Mouse (Mus musculus) layer of hippocampus, postnatal 14 days (tissue): Measurements from ENCODE around the gene Vnn1. TPM values are rescaled to one million over a fixed set of nuclear protein-coding genes. Genes with fewer than 3 reads are reported as not detected.

Experiments used
- DNase-seq, 2 experiments: peaks; one replicate each; pipeline ENCODE4 v3.0.0; 2021 to 2022; ENCODE audit warnings: low spot score in 2 of 2, mixed read lengths in 1 of 2
- long read RNA-seq, 2 experiments: library from polyadenylated mRNA; stranded (forward); transcript quantifications; one replicate each; pipeline ENCODE4 v2.0.0; 2021
- total RNA-seq, 2 experiments: library from RNA; stranded (reverse); gene quantifications; 2 replicates each; pipeline ENCODE4 v1.2.3; 2021

Vnn1 gene
- total RNA-seq: under 1 TPM; 0.14 to 0.25 TPM
- long read RNA-seq, experiment 1: 0 reads
- long read RNA-seq, experiment 2, partial matches to known transcripts: 0 of 1 reads
- long read RNA-seq, experiment 2, other reads (novel, unspliced or antisense): 0 of 1 reads

GRCm38 (mm10) chr10:23894601-23895349 lies at the start of gene Vnn1:
Gene Vnn1 (plus strand): TSS chr10:23894688.
- peak in 1 of 2 experiments; percentile 4 for DNase-seq

- DNase-seq: no peak
Observed at GRCm38 (mm10) chr10:23851228-23851912, 43.1 kb upstream of the Vnn1 start, which contains the start of gene Vnn3. Gene Vnn3 (plus strand): TSS chr10:23851462.

- no peak for DNase-seq
Observed at GRCm38 (mm10) chr10:23852096-23852495, 42.4 kb upstream of the Vnn1 start.

GRCm38 (mm10) chr10:23864362-23865312 lies 29.9 kb upstream of the Vnn1 start:
- DNase-seq: no peak

- DNase-seq: no peak
Observed at GRCm38 (mm10) chr10:23880695-23881094, 13.8 kb upstream of the Vnn1 start.

- DNase-seq: no peak
Observed at GRCm38 (mm10) chr10:23884910-23885309, 9.6 kb upstream of the Vnn1 start.

- no peak for DNase-seq
Observed at GRCm38 (mm10) chr10:23886060-23886459, 8.4 kb upstream of the Vnn1 start.

GRCm38 (mm10) chr10:23892987-23893386 lies 1.5 kb upstream of the Vnn1 start:
- DNase-seq: no peak

- DNase-seq: no peak
Observed at GRCm38 (mm10) chr10:23895376-23895775, 888 bp downstream of the Vnn1 start.

GRCm38 (mm10) chr10:23901119-23901518 lies 6.6 kb downstream of the Vnn1 start:
- peak in 1 of 2 experiments; percentile 3 for DNase-seq

GRCm38 (mm10) chr10:23905661-23906060 lies 11.2 kb downstream of the Vnn1 start:
- no peak for DNase-seq

GRCm38 (mm10) chr10:23920056-23920455 lies 25.6 kb downstream of the Vnn1 start, which contains the start of gene Taar1:
Gene Taar1 (plus strand): TSS chr10:23920356.
- no peak for DNase-seq

GRCm38 (mm10) chr10:23922468-23922867 lies 28.0 kb downstream of the Vnn1 start:
- DNase-seq: no peak

GRCm38 (mm10) chr10:23923941-23924340 lies 29.5 kb downstream of the Vnn1 start:
- no peak for DNase-seq

- DNase-seq: no peak
Observed at GRCm38 (mm10) chr10:23937613-23938012, 43.1 kb downstream of the Vnn1 start.

- no peak for DNase-seq
Observed at GRCm38 (mm10) chr10:23938312-23938711, 43.8 kb downstream of the Vnn1 start, which contains the start of gene Taar2. Gene Taar2 (plus strand): TSS chr10:23938572.

- DNase-seq: no peak
Observed at GRCm38 (mm10) chr10:23942465-23942864, 48.0 kb downstream of the Vnn1 start.

GRCm38 (mm10) chr10:23948026-23948425 lies 53.5 kb downstream of the Vnn1 start:
- DNase-seq: no peak

GRCm38 (mm10) chr10:23949508-23950005 lies 55.1 kb downstream of the Vnn1 start, which contains the start of gene Taar3:
Gene Taar3 (plus strand): TSS chr10:23949558.
- DNase-seq: peak in 1 of 2 experiments; percentile 4

- DNase-seq: no peak
Observed at GRCm38 (mm10) chr10:23951714-23952113, 57.2 kb downstream of the Vnn1 start.
